Mouse (Mus musculus) neural tube, embryonic 12.5 days (tissue): ENCODE measurements at regions not wholly inside any gene's neighbourhood (a gene's known extent, or its start where the extent isn't known, plus 50 kb on each side); places are given as distances from the start of the nearest gene placed in this dataset. TPM values are rescaled to one million over a fixed set of nuclear protein-coding genes. Genes with fewer than 3 reads are reported as not detected.

ENCODE experiments used
- ATAC-seq: fragments of 200-750 bp; cut with Nextera tagmentation; 2 replicates; pipeline ENCODE4 v1.8.0; 2017; ENCODE audit warnings: low read depth, mild to moderate bottlenecking, moderate TSS enrichment, moderate library complexity; ENCODE audit not compliant: low FRiP score
- H3K27ac ChIP-seq: fragments of 300-500 bp; sonication (generic); 2 replicates; pipeline ENCODE4 v1.5.1; 2016
- H3K27me3 ChIP-seq: fragments of 300-500 bp; sonication (generic); replicated peaks from 2 replicates; pipeline ENCODE4 v1.6.1; 2016; ENCODE audit warnings: mild to moderate bottlenecking
- H3K36me3 ChIP-seq: fragments of 300-500 bp; sonication (generic); 2 replicates; pipeline ENCODE4 v1.6.1; 2016; ENCODE audit warnings: mild to moderate bottlenecking
- H3K4me1 ChIP-seq: fragments of 300-500 bp; sonication (generic); 2 replicates; pipeline ENCODE4 v1.6.1; 2016
- H3K4me2 ChIP-seq: fragments of 300-500 bp; sonication (generic); replicated peaks from 2 replicates; pipeline ENCODE4 v1.6.1; 2016; ENCODE audit warnings: mild to moderate bottlenecking
- H3K4me3 ChIP-seq: fragments of 300-500 bp; sonication (generic); 2 replicates; pipeline ENCODE4 v1.5.1; 2016
- H3K9ac ChIP-seq: fragments of 300-500 bp; sonication (generic); 2 replicates; pipeline ENCODE4 v1.6.1; 2016; ENCODE audit warnings: mild to moderate bottlenecking
- H3K9me3 ChIP-seq: fragments of 300-500 bp; sonication (generic); 2 replicates; pipeline ENCODE4 v1.6.1; 2016; ENCODE audit warnings: mild to moderate bottlenecking
- WGBS: fragments of 180-500 bp; shearing (Covaris S2); methylation state at CpG from one replicate; pipeline ENCODE4 v1.1.7; 2016; 5-methylcytosine and 5-hydroxymethylcytosine counted together
- microRNA-seq: library from miRNA; unstranded; fragments of <30 nt; microRNA quantifications from one replicate; pipeline ENCODE4, GENCODE M21; 2017

- H3K4me2 ChIP-seq: no peak overlapping the region
- H3K9me3 ChIP-seq: no peaks in the 10 kb centered on the region
- no peak for ATAC-seq
- H3K36me3 ChIP-seq: no peaks in the 10 kb centered on the region
- H3K9ac ChIP-seq: no peak overlapping the region
- no peaks in the 10 kb centered on the region for H3K27me3 ChIP-seq
- H3K4me3 ChIP-seq: no peak overlapping the region
- WGBS: 76% methylated on average over 8 of the region's 8 CpGs
- H3K27ac ChIP-seq: no peak overlapping the region
- H3K4me1 ChIP-seq: no peaks in the 10 kb centered on the region
These were observed 88.5 kb upstream of the Tmem260 start for GRCm38 (mm10) chr14:48357441-48357840.

- no peak overlapping the region for H3K9ac ChIP-seq
- no peak overlapping the region for H3K4me2 ChIP-seq
- no peak overlapping the region for H3K4me3 ChIP-seq
- WGBS: 49% methylated on average over 12 of the region's 12 CpGs
- no peaks in the 10 kb centered on the region for H3K9me3 ChIP-seq
- no peaks in the 10 kb centered on the region for H3K4me1 ChIP-seq
- H3K36me3 ChIP-seq: no peaks in the 10 kb centered on the region
- H3K27me3 ChIP-seq: no peaks in the 10 kb centered on the region
- ATAC-seq: 0 out of 2 replicates have a peak, but pooled peaks have one; percentile 37
- H3K27ac ChIP-seq: no peak overlapping the region
These were observed 87.3 kb upstream of the Tmem260 start for GRCm38 (mm10) chr14:48358487-48359159.

DNA sequence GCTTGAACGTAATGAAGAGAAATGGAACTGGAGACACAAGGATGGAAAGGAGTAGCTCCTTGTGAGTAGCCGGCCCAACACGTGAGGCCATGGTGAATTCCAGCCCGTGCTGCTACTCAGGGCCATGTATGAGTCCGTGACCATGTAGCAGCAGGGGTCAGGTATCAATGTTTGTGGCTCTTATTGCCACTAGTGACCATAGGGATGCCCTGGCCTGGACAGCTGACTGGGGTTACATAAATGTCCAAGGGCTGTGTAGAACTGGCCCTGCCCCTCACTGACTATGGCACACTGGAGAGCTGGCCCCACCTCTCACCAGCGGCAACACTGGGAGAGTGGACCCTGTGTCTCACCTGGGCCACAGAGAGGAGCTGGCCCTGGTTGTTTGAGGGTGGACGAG, 84.1 kb upstream of the Tmem260 start:
- no peak for ATAC-seq
- H3K9me3 ChIP-seq: no peaks in the 10 kb centered on the region
- H3K4me2 ChIP-seq: no peak overlapping the region
- H3K4me1 ChIP-seq: no peaks in the 10 kb centered on the region
- WGBS: 90% methylated on average over 7 of the region's 7 CpGs
- no peak overlapping the region for H3K27ac ChIP-seq
- H3K27me3 ChIP-seq: no peaks in the 10 kb centered on the region
- no peak overlapping the region for H3K9ac ChIP-seq
- no peak overlapping the region for H3K4me3 ChIP-seq
- H3K36me3 ChIP-seq: no peaks in the 10 kb centered on the region

GRCm38 (mm10) chr14:48367006-48367405, 78.9 kb upstream of the Tmem260 start:
- no peak for ATAC-seq
- H3K9me3 ChIP-seq: no peaks in the 10 kb centered on the region
- no peaks in the 10 kb centered on the region for H3K4me1 ChIP-seq
- no peak overlapping the region for H3K4me2 ChIP-seq
- H3K36me3 ChIP-seq: no peaks in the 10 kb centered on the region
- no peaks in the 10 kb centered on the region for H3K27me3 ChIP-seq
- H3K27ac ChIP-seq: no peak overlapping the region
- no peak overlapping the region for H3K4me3 ChIP-seq
- H3K9ac ChIP-seq: no peak overlapping the region
- WGBS: 19% methylated on average over 7 of the region's 7 CpGs

DNA sequence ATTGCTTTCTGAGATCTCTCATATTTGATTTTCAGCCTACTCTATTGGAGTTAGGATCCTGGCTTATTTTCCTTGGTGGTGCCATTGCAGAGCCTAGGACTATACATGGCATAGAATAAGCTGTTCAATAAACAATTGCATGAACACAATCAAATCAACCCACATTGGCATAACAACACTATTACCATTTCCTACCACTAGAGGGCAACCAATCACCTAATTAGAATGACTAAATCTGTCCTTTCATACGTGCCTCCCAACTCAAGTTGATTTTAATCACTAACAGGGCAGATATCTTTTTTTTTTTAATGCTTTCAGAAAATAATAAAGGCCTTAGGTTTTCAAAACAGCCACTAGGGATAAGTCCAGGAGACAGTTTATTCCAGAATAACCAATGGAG, 75.6 kb upstream of the Tmem260 start:
- 2% methylated on average over 1 of the region's 1 CpGs for WGBS
- ATAC-seq: no peak

DNA sequence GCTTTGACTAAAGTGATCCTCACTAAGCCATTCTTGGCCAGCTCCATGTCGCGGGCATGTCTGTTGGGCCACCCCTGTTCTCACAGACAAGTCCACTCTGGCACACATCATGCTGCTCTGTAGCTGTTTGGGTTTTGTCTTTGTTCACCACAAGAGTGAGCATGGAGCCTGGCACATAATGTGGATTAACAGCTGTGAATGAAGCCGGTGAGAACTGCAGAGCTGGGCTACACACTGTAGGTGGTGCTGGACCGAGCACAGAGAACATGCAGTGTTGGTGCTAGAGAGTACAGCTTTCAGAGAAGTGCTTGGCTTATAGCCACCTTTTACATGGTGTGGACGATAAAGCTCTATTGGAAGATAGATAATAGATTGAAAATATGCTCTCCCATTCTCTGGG, 74.2 kb upstream of the Tmem260 start:
- Histone ChIP-seq H3K27ac (no peak overlapping the region), H3K27me3 (no peaks in the 10 kb centered on the region), H3K4me1 (no peaks in the 10 kb centered on the region), H3K9ac (no peak overlapping the region), H3K36me3 (no peaks in the 10 kb centered on the region), H3K9me3 (no peaks in the 10 kb centered on the region), H3K4me3 (no peak overlapping the region), H3K4me2 (no peak overlapping the region)
- peak; percentile 37; the same call in 1 of the 2 replicates for ATAC-seq
- WGBS: 66% methylated on average over 5 of the region's 5 CpGs

More for the DNA sequence above, 75.6 kb upstream of the Tmem260 start:
- Histone ChIP-seq H3K9ac (no peak overlapping the region), H3K4me1 (no peaks in the 10 kb centered on the region), H3K27me3 (no peaks in the 10 kb centered on the region), H3K4me2 (no peak overlapping the region), H3K36me3 (no peaks in the 10 kb centered on the region), H3K9me3 (no peaks in the 10 kb centered on the region), H3K27ac (no peak overlapping the region), H3K4me3 (no peak overlapping the region)

- Histone ChIP-seq H3K27me3 (no peaks in the 10 kb centered on the region), H3K9ac (no peak overlapping the region), H3K4me2 (no peak overlapping the region), H3K9me3 (no peaks in the 10 kb centered on the region), H3K36me3 (no peaks in the 10 kb centered on the region), H3K27ac (no peak overlapping the region), H3K4me1 (no peaks in the 10 kb centered on the region), H3K4me3 (no peak overlapping the region)
- no peak for ATAC-seq
- 64% methylated on average over 5 of the region's 5 CpGs for WGBS
These were observed 69.8 kb upstream of the Tmem260 start for GRCm38 (mm10) chr14:48376112-48376511.

Small RNA genes in the stretch of these regions (microRNA-seq; reads per million reads assigned to microRNA genes)
- not detected for gene Gm23881
